Mouse (Mus musculus) gastrocnemius, adult 8-10 months (tissue): ENCODE data around the gene Calb2. TPM values are rescaled to one million over a fixed set of nuclear protein-coding genes. Genes with fewer than 3 reads are reported as not detected.
A peak's percentile ranks its signal among the peaks of the same experiment; 100 is the strongest.

ENCODE experiments used
- DNase-seq, 2 experiments: peaks; one replicate each; pipeline ENCODE4 v3.0.0; 2022; ENCODE audit warnings: low spot score in 2 of 2
- total RNA-seq, 4 experiments: library from RNA; stranded (reverse); gene quantifications; 2 replicates each; pipeline ENCODE4 v1.2.4; 2022

Calb2 gene
- total RNA-seq, 4 experiments from 2014 or later = not detected

GRCm38 (mm10) chr8:110130537-110130936 lies 37.5 kb downstream of the Calb2 start:
- DNase-seq = peak; percentile 37 to 50

DNA sequence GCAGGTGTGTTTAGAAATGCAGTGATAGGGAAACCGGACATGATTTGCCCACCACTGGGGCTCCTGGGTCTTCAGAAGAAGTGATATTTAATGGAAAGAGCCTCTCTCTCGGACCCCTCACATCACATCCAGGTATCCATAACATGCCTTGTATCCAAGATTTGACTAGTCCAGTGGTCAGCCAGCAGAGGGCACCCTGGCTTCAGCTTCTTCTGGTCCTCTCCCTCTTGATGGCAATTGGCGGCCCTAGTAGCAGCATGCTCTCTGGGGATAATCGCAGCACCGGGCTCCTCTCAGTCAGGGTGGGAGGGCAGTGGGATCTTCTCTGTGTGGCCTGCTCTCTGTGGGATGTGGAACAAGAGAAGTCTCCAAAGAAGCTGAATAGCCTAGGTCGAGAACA lies 48.3 kb downstream of the Calb2 start:
- no peak for DNase-seq

GRCm38 (mm10) chr8:110102653-110103052 lies 65.4 kb downstream of the Calb2 start, which contains the start of gene Gm17720:
TSS of gene Gm17720 (minus strand) at chr8:110102753.
- DNase-seq = no peak

GRCm38 (mm10) chr8:110101676-110102075 lies 66.3 kb downstream of the Calb2 start:
- DNase-seq = no peak

- no peak for DNase-seq
Measured at GRCm38 (mm10) chr8:110100907-110101306, 67.1 kb downstream of the Calb2 start, which contains the start of gene Gm21964. TSS of gene Gm21964 (plus strand) at chr8:110101207.

- no peak for DNase-seq
Measured at GRCm38 (mm10) chr8:110091869-110092268, 76.1 kb downstream of the Calb2 start.

Other genes with a start within 250 kb of the Calb2 start
- gene Marveld3, start 206.0 kb downstream of the Calb2 start, total RNA-seq = not detected
- gene Tat, start 177.8 kb downstream of the Calb2 start, total RNA-seq = under 1 TPM in 1 of 4 experiments, not detected in 3; 0.59 TPM
- not detected for gene Chst4, start 128.5 kb downstream of the Calb2 start, total RNA-seq
- gene Zfp612, start 88.5 kb downstream of the Calb2 start, total RNA-seq = 1 to 10 TPM; 4.4 to 7.0 (median 5.8) TPM
- gene Gm21964, start 67.0 kb downstream of the Calb2 start, total RNA-seq = not detected
- gene Gm17720, start 65.5 kb downstream of the Calb2 start, total RNA-seq = not detected
- 1 to 10 TPM; 2.6 to 4.4 (median 3.4) TPM for gene Cmtr2, start 47.5 kb upstream of the Calb2 start, total RNA-seq
- gene Hydin, start 98.8 kb upstream of the Calb2 start, total RNA-seq = under 1 TPM in 3 of 4 experiments, not detected in 1; 0.02 TPM